Mouse (Mus musculus) midbrain, embryonic 12.5 days (tissue): ENCODE measurements around the gene Akt3. TPM values are rescaled to one million over a fixed set of nuclear protein-coding genes. Genes with fewer than 3 reads are reported as not detected.

Source experiments
- ATAC-seq: fragments of 200-750 bp; cut with Nextera tagmentation; 2 replicates; pipeline ENCODE4 v1.8.0; 2017; ENCODE audit warnings: low read depth, moderate TSS enrichment, moderate library complexity; ENCODE audit not compliant: low FRiP score
- H3K27ac ChIP-seq: fragments of 300-500 bp; sonication (generic); replicated peaks from 2 replicates; pipeline ENCODE4 v1.5.1; 2016; ENCODE audit warnings: mild to moderate bottlenecking
- H3K27me3 ChIP-seq: fragments of 300-500 bp; sonication (generic); 2 replicates; pipeline ENCODE4 v1.6.1; 2016; ENCODE audit warnings: mild to moderate bottlenecking
- H3K36me3 ChIP-seq: fragments of 300-500 bp; sonication (generic); 2 replicates; pipeline ENCODE4 v1.6.1; 2016
- H3K4me1 ChIP-seq: fragments of 300-500 bp; sonication (generic); 2 replicates; pipeline ENCODE4 v1.6.1; 2016
- H3K4me2 ChIP-seq: fragments of 300-500 bp; sonication (generic); replicated peaks from 2 replicates; pipeline ENCODE4 v1.6.1; 2016; ENCODE audit warnings: mild to moderate bottlenecking, moderate library complexity
- H3K4me3 ChIP-seq: fragments of 300-500 bp; sonication (generic); 2 replicates; pipeline ENCODE4 v1.5.1; 2016; ENCODE audit warnings: mild to moderate bottlenecking
- H3K9ac ChIP-seq: fragments of 300-500 bp; sonication (generic); replicated peaks from 2 replicates; pipeline ENCODE4 v1.6.1; 2016; ENCODE audit warnings: mild to moderate bottlenecking, moderate library complexity
- H3K9me3 ChIP-seq: fragments of 300-500 bp; sonication (generic); 2 replicates; pipeline ENCODE4 v1.6.1; 2016; ENCODE audit warnings: mild to moderate bottlenecking
- WGBS: fragments of 180-500 bp; shearing (Covaris S2); methylation state at CpG from one replicate; pipeline ENCODE4 v1.1.7; 2016; 5-methylcytosine and 5-hydroxymethylcytosine counted together
- polyA plus RNA-seq: library from polyadenylated mRNA; unstranded; fragments of >200 nt; fragmentation: Nextera tagmentation; extraction: Ambion mirVana; gene quantifications from 2 replicates; pipeline ENCODE4 v1.2.1, GENCODE M21; 2016

Gene Akt3
- polyA plus RNA-seq, 1 experiment from 2014 or later = 32.5 TPM

DNA sequence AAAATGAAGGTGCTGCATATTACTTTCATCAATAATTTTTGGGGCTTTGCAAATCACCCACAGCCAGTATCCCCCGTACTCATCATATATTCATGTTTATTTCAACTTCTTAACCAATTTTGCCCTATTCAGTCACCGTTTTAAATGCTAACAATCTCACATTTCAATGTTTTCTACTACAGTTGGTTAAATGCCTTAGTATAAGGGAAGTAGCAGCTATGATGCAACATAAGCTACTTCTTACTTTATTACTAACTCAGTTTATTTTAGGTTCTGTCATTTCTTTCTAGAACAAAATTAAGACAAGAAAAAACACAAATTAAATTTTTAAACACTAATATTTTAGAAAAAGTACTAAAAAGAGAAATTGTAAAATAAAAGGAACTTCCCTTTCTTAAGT, 78.4 kb downstream of the Akt3 start:
- WGBS = 96% methylated on average over 2 of the region's 2 CpGs
- Histone ChIP-seq H3K4me3 (no peak overlapping the region), H3K9ac (no peak overlapping the region), H3K9me3 (no peaks in the 10 kb centered on the region), H3K36me3 (no peaks in the 10 kb centered on the region; the same call in 1 of the 2 replicates), H3K27me3 (no peaks in the 10 kb centered on the region), H3K27ac (no peak overlapping the region), H3K4me2 (no peak overlapping the region), H3K4me1 (0 out of 2 replicates have a peak, but pooled peaks cover 9% of the 10 kb centered on the region)
- no peak for ATAC-seq

DNA sequence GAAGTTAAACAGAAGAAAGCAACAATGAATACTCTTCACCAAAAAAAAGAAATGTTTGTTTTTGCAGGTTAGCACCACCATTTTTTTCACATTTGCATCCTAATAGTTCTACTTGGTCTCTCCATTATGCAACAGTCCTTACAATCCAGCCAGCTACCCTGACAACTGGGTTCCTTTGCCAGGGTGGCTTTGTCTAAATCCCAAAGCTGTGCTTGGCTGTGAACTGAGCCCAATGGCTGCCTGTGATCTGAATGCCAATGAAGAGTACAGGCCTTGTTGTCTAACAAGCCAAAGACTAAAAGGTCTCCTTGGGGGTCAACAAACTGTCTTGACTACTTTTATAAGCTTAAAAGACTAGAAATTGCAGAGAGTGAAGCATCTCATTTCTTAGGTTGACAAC, 82.6 kb downstream of the Akt3 start:
- H3K4me2 ChIP-seq = no peak overlapping the region
- ATAC-seq = peak; percentile 91
- peak overlapping the region; percentile 63 for H3K27ac ChIP-seq
- peaks cover 22% of the 10 kb centered on the region for H3K4me1 ChIP-seq
- H3K4me3 ChIP-seq = no peak overlapping the region
- H3K9me3 ChIP-seq = no peaks in the 10 kb centered on the region
- no peak overlapping the region for H3K9ac ChIP-seq
- no peaks in the 10 kb centered on the region for H3K27me3 ChIP-seq
- H3K36me3 ChIP-seq = no peaks in the 10 kb centered on the region

DNA sequence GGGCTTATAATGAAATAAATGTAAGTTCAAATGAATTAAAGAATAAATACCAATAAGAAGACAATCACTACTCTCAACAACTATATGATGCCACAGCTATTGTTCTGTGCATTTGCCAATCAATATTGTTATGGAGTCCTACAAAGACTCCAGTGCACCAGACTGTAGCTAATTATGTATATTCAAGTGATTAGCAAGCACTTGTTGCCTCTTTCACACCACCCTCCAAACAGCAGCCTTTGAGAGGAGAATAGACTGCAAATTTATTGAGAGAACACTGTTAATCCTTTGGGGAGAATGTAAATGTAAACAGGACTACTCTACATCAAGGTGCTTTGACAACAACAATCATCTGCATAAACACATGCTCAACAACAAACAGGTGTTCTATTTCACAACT, 86.7 kb downstream of the Akt3 start:
- Histone ChIP-seq H3K4me2 (no peak overlapping the region), H3K4me3 (no peak overlapping the region), H3K9ac (no peak overlapping the region), H3K36me3 (no peaks in the 10 kb centered on the region), H3K27ac (no peak overlapping the region), H3K27me3 (no peaks in the 10 kb centered on the region), H3K9me3 (no peaks in the 10 kb centered on the region), H3K4me1 (peaks cover 13% of the 10 kb centered on the region)
- ATAC-seq = no peak

DNA sequence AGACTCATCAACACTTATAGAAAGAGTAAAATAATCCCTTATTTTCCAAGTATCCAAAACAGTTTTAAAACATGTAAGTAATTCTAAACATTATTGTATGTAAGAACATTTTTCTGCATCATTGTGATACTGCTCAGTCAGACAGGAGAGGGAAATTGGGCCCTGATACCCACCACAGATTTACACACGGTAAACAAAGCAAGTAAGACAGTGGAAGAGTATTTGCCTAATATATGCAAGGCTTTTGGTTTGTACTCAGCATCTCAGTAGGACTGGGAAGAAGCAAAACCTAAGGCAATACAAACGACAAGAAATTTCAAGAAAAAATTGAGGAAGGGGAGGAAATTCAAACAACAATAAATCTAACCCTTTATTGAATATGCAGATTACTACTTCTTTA, 92.2 kb downstream of the Akt3 start:
- H3K4me3 ChIP-seq = no peak overlapping the region
- H3K9ac ChIP-seq = no peak overlapping the region
- H3K27ac ChIP-seq = no peak overlapping the region
- no peaks in the 10 kb centered on the region for H3K4me1 ChIP-seq
- WGBS = 27% methylated on average over 2 of the region's 2 CpGs
- no peaks in the 10 kb centered on the region for H3K9me3 ChIP-seq
- no peak for ATAC-seq
- H3K4me2 ChIP-seq = no peak overlapping the region
- H3K36me3 ChIP-seq = no peaks in the 10 kb centered on the region
- H3K27me3 ChIP-seq = no peaks in the 10 kb centered on the region

DNA sequence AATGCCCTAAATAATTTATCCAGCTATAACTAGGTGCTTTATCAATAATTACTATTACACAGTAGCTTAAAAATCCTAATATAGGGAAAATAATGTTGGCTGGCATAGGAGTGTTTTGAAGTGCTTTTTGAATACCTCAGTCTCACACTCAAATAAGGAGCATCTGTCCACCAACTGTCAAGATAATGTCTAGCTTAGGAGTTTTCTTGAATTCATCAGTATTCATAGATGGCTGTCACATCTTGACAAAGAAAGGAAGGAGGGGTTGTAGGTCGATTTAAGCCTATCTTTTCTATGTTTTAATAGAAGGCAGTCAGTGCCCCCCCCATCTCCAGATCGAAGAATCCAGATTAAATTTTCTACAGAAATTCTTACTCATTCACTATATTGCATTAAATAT, 92.7 kb downstream of the Akt3 start:
- Histone ChIP-seq H3K9me3 (no peaks in the 10 kb centered on the region), H3K27me3 (no peaks in the 10 kb centered on the region), H3K27ac (no peak overlapping the region), H3K4me2 (no peak overlapping the region), H3K4me3 (no peak overlapping the region), H3K36me3 (no peaks in the 10 kb centered on the region), H3K4me1 (no peaks in the 10 kb centered on the region), H3K9ac (no peak overlapping the region)
- 49% methylated on average over 2 of the region's 2 CpGs for WGBS
- no peak for ATAC-seq

DNA sequence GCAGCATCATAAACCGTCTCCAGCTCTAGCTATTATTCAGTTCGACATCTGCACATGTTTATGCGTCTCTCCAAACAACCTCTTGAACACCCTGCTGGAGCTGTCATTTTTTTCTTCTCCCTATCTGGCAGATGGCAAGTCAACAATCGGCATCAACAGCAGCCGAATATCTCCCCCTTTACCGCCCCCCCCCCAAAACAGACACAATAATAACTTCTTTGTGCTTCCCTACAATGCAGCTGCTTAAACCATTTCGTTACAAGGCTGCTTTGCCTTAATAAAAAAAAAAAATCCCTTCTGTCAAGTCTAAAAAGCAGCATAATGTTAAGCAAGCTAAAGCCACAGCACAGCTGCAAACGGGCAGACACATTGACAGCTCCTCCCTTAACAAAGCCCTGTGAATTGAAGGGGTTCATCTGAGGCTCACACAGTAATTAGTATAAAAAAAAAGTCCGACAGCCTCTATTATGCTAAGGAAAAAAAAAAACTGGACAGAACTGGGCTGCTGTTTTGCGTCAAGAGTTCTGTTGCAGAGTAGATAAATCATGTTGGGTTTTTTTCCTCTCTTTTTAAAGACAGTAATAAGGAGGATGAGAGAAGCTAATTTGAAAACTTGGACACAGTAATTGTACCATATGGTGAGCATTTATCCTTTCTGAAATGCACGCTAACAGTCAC, 107.5 kb downstream of the Akt3 start:
- Histone ChIP-seq H3K9ac (no peak overlapping the region), H3K4me3 (0 out of 2 replicates have a peak overlapping the region, but pooled peaks have one; percentile 9), H3K27me3 (no peaks in the 10 kb centered on the region), H3K27ac (peak overlapping the region; percentile 84), H3K4me2 (peak overlapping the region; percentile 43), H3K9me3 (no peaks in the 10 kb centered on the region), H3K4me1 (peaks cover 16% of the 10 kb centered on the region), H3K36me3 (no peaks in the 10 kb centered on the region)
- peak; percentile 95 for ATAC-seq
- WGBS = 5% methylated on average over 11 of the region's 11 CpGs

DNA sequence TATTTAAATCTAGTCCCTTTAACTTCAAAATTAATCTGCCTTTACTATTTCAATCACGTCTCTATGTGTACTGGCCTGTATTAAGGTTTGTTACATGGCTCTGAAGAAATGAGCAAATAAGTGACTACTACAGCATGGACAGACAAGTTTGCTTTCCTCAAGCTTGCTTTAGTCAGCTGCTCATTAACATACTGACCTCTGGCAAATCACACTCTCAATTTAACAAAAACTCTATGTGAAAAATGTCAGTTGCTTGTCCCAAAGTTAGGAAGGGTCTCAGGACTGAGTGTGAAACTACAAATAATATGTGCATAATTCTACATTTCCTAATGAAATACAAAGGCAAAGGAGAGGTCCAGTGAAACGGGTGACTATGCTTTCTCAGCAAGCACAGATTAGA, 109.3 kb downstream of the Akt3 start:
- H3K4me3 ChIP-seq = no peak overlapping the region
- WGBS = 21% methylated on average over 2 of the region's 2 CpGs
- peak; percentile 32; the same call in 1 of the 2 replicates for ATAC-seq

DNA sequence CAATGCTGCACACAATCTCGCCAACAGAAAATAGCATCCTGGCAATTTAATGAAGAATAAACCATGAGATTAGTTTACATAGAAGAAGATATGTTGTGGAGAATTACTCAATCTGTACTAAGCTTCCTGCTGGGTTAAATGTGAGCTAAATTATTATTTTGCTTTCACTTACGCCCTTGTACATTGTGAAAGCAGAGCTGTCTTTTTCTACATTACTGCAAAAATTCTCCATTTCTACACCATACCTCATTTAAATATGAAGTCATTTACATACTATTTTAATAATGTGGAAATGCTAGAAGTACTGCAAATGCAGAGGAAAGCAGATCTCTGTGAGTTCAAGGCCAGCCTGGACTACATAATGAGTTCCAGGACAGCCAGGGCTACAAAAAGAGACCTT, 116.5 kb downstream of the Akt3 start:
- H3K4me2 ChIP-seq = no peak overlapping the region
- ATAC-seq = no peak
- no peaks in the 10 kb centered on the region for H3K4me1 ChIP-seq
- no peak overlapping the region for H3K27ac ChIP-seq
- H3K9ac ChIP-seq = no peak overlapping the region
- H3K9me3 ChIP-seq = no peaks in the 10 kb centered on the region
- H3K36me3 ChIP-seq = no peaks in the 10 kb centered on the region
- 87% methylated on average over 2 of the region's 2 CpGs for WGBS
- H3K4me3 ChIP-seq = no peak overlapping the region
- H3K27me3 ChIP-seq = no peaks in the 10 kb centered on the region

More for the DNA sequence above, 109.3 kb downstream of the Akt3 start:
- no peaks in the 10 kb centered on the region for H3K36me3 ChIP-seq
- no peaks in the 10 kb centered on the region for H3K9me3 ChIP-seq
- peaks cover 16% of the 10 kb centered on the region for H3K4me1 ChIP-seq
- peak overlapping the region; percentile 71 for H3K27ac ChIP-seq
- no peak overlapping the region for H3K9ac ChIP-seq
- no peaks in the 10 kb centered on the region for H3K27me3 ChIP-seq
- H3K4me2 ChIP-seq = no peak overlapping the region

DNA sequence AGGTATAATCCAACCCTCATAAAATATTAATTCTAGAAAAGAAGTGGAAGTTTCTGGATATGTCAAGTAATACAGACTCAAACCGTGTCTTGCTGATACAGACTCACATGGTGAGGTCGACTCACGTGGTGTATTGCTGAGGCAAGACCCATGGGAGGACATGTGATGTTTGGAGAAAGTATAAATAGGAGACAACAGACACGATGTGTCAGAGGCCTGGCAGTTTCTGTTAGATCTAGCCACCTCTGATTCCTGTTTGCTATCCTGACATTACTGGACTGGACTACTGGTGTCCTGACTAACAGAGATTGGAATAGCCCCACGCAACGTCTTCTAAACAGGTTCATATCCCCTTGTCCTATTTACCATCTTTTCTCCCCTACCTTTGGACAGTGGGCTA, 118.4 kb downstream of the Akt3 start:
- H3K9ac ChIP-seq = no peak overlapping the region
- no peak overlapping the region for H3K27ac ChIP-seq
- 86% methylated on average over 6 of the region's 6 CpGs for WGBS
- no peak overlapping the region for H3K4me3 ChIP-seq
- no peaks in the 10 kb centered on the region for H3K9me3 ChIP-seq
- no peaks in the 10 kb centered on the region for H3K36me3 ChIP-seq
- no peak for ATAC-seq
- no peaks in the 10 kb centered on the region for H3K4me1 ChIP-seq
- no peak overlapping the region for H3K4me2 ChIP-seq
- no peaks in the 10 kb centered on the region for H3K27me3 ChIP-seq

DNA sequence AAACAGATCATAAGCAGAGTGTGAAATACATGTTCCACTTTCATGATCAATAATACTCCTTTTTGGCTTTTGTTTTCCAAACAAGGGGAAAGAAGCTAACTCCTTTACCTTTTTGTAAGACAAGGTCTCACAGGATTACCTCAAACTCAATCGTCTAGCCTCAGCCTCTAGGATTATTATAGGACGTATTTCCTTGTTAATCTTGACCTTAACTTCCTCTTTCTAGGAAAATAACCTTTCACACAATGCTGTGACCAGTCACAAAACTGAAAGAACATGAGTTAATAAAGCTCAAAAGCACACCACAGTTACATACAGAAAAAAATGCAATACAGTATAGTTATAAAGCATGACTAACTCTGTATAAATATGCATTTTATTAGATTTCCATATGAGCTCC, 126.5 kb downstream of the Akt3 start:
- no peaks in the 10 kb centered on the region for H3K4me1 ChIP-seq
- no peaks in the 10 kb centered on the region for H3K27me3 ChIP-seq
- no peak overlapping the region for H3K4me3 ChIP-seq
- H3K4me2 ChIP-seq = no peak overlapping the region
- WGBS = 79% methylated on average over 2 of the region's 2 CpGs
- H3K27ac ChIP-seq = no peak overlapping the region
- H3K9ac ChIP-seq = no peak overlapping the region
- ATAC-seq = no peak
- H3K36me3 ChIP-seq = no peaks in the 10 kb centered on the region
- H3K9me3 ChIP-seq = no peaks in the 10 kb centered on the region

DNA sequence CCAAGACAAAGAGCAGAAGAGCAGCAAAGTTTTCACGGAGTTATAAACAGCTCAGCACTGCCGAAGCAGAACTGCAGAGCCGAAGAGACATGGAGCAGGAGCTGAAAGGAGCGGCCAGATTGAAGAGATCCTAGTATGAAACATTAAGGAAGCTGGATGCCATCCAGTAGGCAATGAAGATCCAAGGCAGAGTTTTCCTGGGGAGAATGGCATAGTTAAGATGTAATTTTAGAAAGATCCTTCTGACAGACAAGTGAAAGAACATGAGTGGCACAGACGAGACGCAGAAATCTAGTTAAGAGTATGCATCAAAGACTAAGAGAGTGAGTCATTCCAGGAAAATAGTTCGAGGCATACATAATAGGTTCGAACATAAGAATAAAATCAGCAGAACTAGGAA, 131.3 kb downstream of the Akt3 start:
- no peak overlapping the region for H3K27ac ChIP-seq
- WGBS = 88% methylated on average over 8 of the region's 8 CpGs
- H3K27me3 ChIP-seq = no peaks in the 10 kb centered on the region
- no peak for ATAC-seq
- H3K4me2 ChIP-seq = no peak overlapping the region
- H3K9me3 ChIP-seq = no peaks in the 10 kb centered on the region
- H3K36me3 ChIP-seq = no peaks in the 10 kb centered on the region; the same call in 1 of the 2 replicates
- H3K4me3 ChIP-seq = no peak overlapping the region
- H3K4me1 ChIP-seq = no peaks in the 10 kb centered on the region
- H3K9ac ChIP-seq = no peak overlapping the region

DNA sequence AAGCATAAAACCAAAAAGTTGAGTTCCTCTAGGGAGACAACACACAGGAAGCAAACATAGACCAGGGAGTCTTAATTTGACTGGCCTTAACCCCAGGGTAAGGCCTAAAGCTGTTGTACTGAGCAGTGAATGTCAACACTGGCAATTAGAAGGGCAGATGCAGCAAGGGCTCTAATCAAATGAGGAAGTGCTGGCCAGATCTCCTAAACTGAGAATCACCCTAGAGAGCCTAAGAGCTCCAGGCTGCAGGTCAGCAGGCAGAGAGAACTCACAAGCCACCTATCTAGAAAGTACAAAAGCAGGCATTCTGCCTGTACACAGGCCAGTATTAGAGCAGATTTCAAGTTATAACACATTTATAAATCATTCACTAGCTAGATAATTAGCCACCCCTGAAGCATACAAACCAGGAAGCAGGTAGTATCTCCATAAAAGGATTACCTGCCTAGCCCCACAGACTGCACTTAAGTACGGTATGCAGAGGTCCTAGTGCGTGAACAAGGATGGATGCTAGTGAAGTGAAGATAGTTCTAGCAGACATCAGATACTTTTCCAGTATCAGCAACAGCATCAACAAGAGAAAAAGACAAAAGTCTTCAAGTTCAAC, 147.2 kb downstream of the Akt3 start:
- no peak overlapping the region; the same call in 1 of the 2 replicates for H3K27ac ChIP-seq
- H3K9me3 ChIP-seq = no peaks in the 10 kb centered on the region
- WGBS = 85% methylated on average over 2 of the region's 2 CpGs
- H3K4me2 ChIP-seq = no peak overlapping the region
- H3K36me3 ChIP-seq = no peaks in the 10 kb centered on the region
- no peaks in the 10 kb centered on the region for H3K27me3 ChIP-seq
- ATAC-seq = no peak
- no peak overlapping the region for H3K4me3 ChIP-seq
- peaks cover 6% of the 10 kb centered on the region; the same call in 1 of the 2 replicates for H3K4me1 ChIP-seq
- H3K9ac ChIP-seq = no peak overlapping the region
